Mouse (Mus musculus): ENCODE measurements around the gene Fam3c. TPM values are rescaled to one million over a fixed set of nuclear protein-coding genes. Genes with fewer than 3 reads are reported as not detected.

The Fam3c gene
- polyA plus RNA-seq, 1 experiment = 84.3 TPM

GRCm38 (mm10) chr6:22344443-22344842, 11.6 kb downstream of the Fam3c start:
- H3K4me3 ChIP-seq (ENCODE audit: low read depth, low read length) = no peak overlapping the region
- no peak overlapping the region; the same call in 1 of the 2 replicates for H3K9ac ChIP-seq (ENCODE audit: low read depth, poor library complexity, severe bottlenecking)
- no peaks in the 10 kb centered on the region for H3K27me3 ChIP-seq (ENCODE audit: control insufficient read depth, insufficient read depth, low read length, poor library complexity, severe bottlenecking)
- TF ChIP-seq EP300 (IDR thresholded peaks at IDR 0.05; ENCODE audit: insufficient read depth, low read depth, low read length) (no peak), CTCF (IDR thresholded peaks at IDR 0.05; ENCODE audit: low read depth, low read length) (no peak), POLR2A (IDR thresholded peaks at IDR 0.05; ENCODE audit: insufficient read depth, low read length) (no peak)
- no peaks in the 10 kb centered on the region for H3K9me3 ChIP-seq (replicated peaks; ENCODE audit: control insufficient read depth, insufficient read depth, low read length, poor library complexity, severe bottlenecking)
- no peak overlapping the region for H3K27ac ChIP-seq (ENCODE audit: insufficient read depth, low read length)
- H3K4me1 ChIP-seq (ENCODE audit: control insufficient read depth, insufficient read depth, low read length) = peaks cover 5% of the 10 kb centered on the region
- H3K36me3 ChIP-seq (ENCODE audit: control insufficient read depth, insufficient read depth, low read length, poor library complexity, severe bottlenecking) = peaks cover 6% of the 10 kb centered on the region

- H3K27ac ChIP-seq (ENCODE audit: insufficient read depth, low read length) = no peak overlapping the region
- no peak overlapping the region for H3K9ac ChIP-seq (ENCODE audit: low read depth, poor library complexity, severe bottlenecking)
- peaks cover 4% of the 10 kb centered on the region for H3K4me1 ChIP-seq (ENCODE audit: control insufficient read depth, insufficient read depth, low read length)
- no peak overlapping the region for H3K4me3 ChIP-seq (ENCODE audit: low read depth, low read length)
- peaks cover 10% of the 10 kb centered on the region for H3K36me3 ChIP-seq (ENCODE audit: control insufficient read depth, insufficient read depth, low read length, poor library complexity, severe bottlenecking)
- H3K27me3 ChIP-seq (ENCODE audit: control insufficient read depth, insufficient read depth, low read length, poor library complexity, severe bottlenecking) = no peaks in the 10 kb centered on the region
- TF ChIP-seq EP300 (IDR thresholded peaks at IDR 0.05; ENCODE audit: insufficient read depth, low read depth, low read length) (no peak), POLR2A (IDR thresholded peaks at IDR 0.05; ENCODE audit: insufficient read depth, low read length) (no peak), CTCF (IDR thresholded peaks at IDR 0.05; ENCODE audit: low read depth, low read length) (no peak)
- no peaks in the 10 kb centered on the region for H3K9me3 ChIP-seq (replicated peaks; ENCODE audit: control insufficient read depth, insufficient read depth, low read length, poor library complexity, severe bottlenecking)
Measured at GRCm38 (mm10) chr6:22343706-22344105, 12.3 kb downstream of the Fam3c start.

- Histone ChIP-seq H3K4me3 (ENCODE audit: low read depth, low read length) (no peak overlapping the region), H3K9ac (ENCODE audit: low read depth, poor library complexity, severe bottlenecking) (no peak overlapping the region), H3K27ac (ENCODE audit: insufficient read depth, low read length) (no peak overlapping the region), H3K27me3 (ENCODE audit: control insufficient read depth, insufficient read depth, low read length, poor library complexity, severe bottlenecking) (no peaks in the 10 kb centered on the region), H3K4me1 (ENCODE audit: control insufficient read depth, insufficient read depth, low read length) (peaks cover 4% of the 10 kb centered on the region), H3K36me3 (ENCODE audit: control insufficient read depth, insufficient read depth, low read length, poor library complexity, severe bottlenecking) (peaks cover 10% of the 10 kb centered on the region), H3K9me3 (replicated peaks; ENCODE audit: control insufficient read depth, insufficient read depth, low read length, poor library complexity, severe bottlenecking) (no peaks in the 10 kb centered on the region)
- TF ChIP-seq POLR2A (IDR thresholded peaks at IDR 0.05; ENCODE audit: insufficient read depth, low read length) (no peak), EP300 (IDR thresholded peaks at IDR 0.05; ENCODE audit: insufficient read depth, low read depth, low read length) (no peak), CTCF (IDR thresholded peaks at IDR 0.05; ENCODE audit: low read depth, low read length) (no peak)
Measured at GRCm38 (mm10) chr6:22343292-22343691, 12.8 kb downstream of the Fam3c start.

GRCm38 (mm10) chr6:22340779-22341178, 15.3 kb downstream of the Fam3c start:
- no peak for TF ChIP-seq POLR2A (IDR thresholded peaks at IDR 0.05; ENCODE audit: insufficient read depth, low read length)
- H3K27ac ChIP-seq (ENCODE audit: insufficient read depth, low read length) = no peak overlapping the region
- no peaks in the 10 kb centered on the region for H3K9me3 ChIP-seq (replicated peaks; ENCODE audit: control insufficient read depth, insufficient read depth, low read length, poor library complexity, severe bottlenecking)
- peaks cover 12% of the 10 kb centered on the region for H3K36me3 ChIP-seq (ENCODE audit: control insufficient read depth, insufficient read depth, low read length, poor library complexity, severe bottlenecking)
- H3K9ac ChIP-seq (ENCODE audit: low read depth, poor library complexity, severe bottlenecking) = no peak overlapping the region
- H3K27me3 ChIP-seq (ENCODE audit: control insufficient read depth, insufficient read depth, low read length, poor library complexity, severe bottlenecking) = no peaks in the 10 kb centered on the region
- no peak overlapping the region for H3K4me3 ChIP-seq (ENCODE audit: low read depth, low read length)
- peaks cover 2% of the 10 kb centered on the region for H3K4me1 ChIP-seq (ENCODE audit: control insufficient read depth, insufficient read depth, low read length)

GRCm38 (mm10) chr6:22339763-22340542, 16.1 kb downstream of the Fam3c start:
- H3K36me3 ChIP-seq (ENCODE audit: control insufficient read depth, insufficient read depth, low read length, poor library complexity, severe bottlenecking) = peaks cover 12% of the 10 kb centered on the region
- no peak overlapping the region for H3K4me3 ChIP-seq (ENCODE audit: low read depth, low read length)
- no peaks in the 10 kb centered on the region for H3K27me3 ChIP-seq (ENCODE audit: control insufficient read depth, insufficient read depth, low read length, poor library complexity, severe bottlenecking)
- no peak overlapping the region for H3K27ac ChIP-seq (ENCODE audit: insufficient read depth, low read length)
- H3K9me3 ChIP-seq (replicated peaks; ENCODE audit: control insufficient read depth, insufficient read depth, low read length, poor library complexity, severe bottlenecking) = no peaks in the 10 kb centered on the region
- TF ChIP-seq EP300 (IDR thresholded peaks at IDR 0.05; ENCODE audit: insufficient read depth, low read depth, low read length) = no peak
- TF ChIP-seq CTCF (IDR thresholded peaks at IDR 0.05; ENCODE audit: low read depth, low read length) = no peak
- no peak for TF ChIP-seq POLR2A (IDR thresholded peaks at IDR 0.05; ENCODE audit: insufficient read depth, low read length)
- H3K4me1 ChIP-seq (ENCODE audit: control insufficient read depth, insufficient read depth, low read length) = peaks cover 2% of the 10 kb centered on the region
- H3K9ac ChIP-seq (ENCODE audit: low read depth, poor library complexity, severe bottlenecking) = no peak overlapping the region

GRCm38 (mm10) chr6:22332548-22332947, 23.5 kb downstream of the Fam3c start:
- TF ChIP-seq CTCF (IDR thresholded peaks at IDR 0.05; ENCODE audit: low read depth, low read length) (no peak), POLR2A (IDR thresholded peaks at IDR 0.05; ENCODE audit: insufficient read depth, low read length) (no peak), EP300 (IDR thresholded peaks at IDR 0.05; ENCODE audit: insufficient read depth, low read depth, low read length) (no peak)

More at GRCm38 (mm10) chr6:22332548-22332947, 23.5 kb downstream of the Fam3c start:
- no peaks in the 10 kb centered on the region for H3K27me3 ChIP-seq (ENCODE audit: control insufficient read depth, insufficient read depth, low read length, poor library complexity, severe bottlenecking)
- H3K4me3 ChIP-seq (ENCODE audit: low read depth, low read length) = no peak overlapping the region
- H3K27ac ChIP-seq (ENCODE audit: insufficient read depth, low read length) = no peak overlapping the region
- no peak overlapping the region for H3K9ac ChIP-seq (ENCODE audit: low read depth, poor library complexity, severe bottlenecking)
- H3K36me3 ChIP-seq (ENCODE audit: control insufficient read depth, insufficient read depth, low read length, poor library complexity, severe bottlenecking) = peaks cover 13% of the 10 kb centered on the region
- H3K9me3 ChIP-seq (replicated peaks; ENCODE audit: control insufficient read depth, insufficient read depth, low read length, poor library complexity, severe bottlenecking) = no peaks in the 10 kb centered on the region
- H3K4me1 ChIP-seq (ENCODE audit: control insufficient read depth, insufficient read depth, low read length) = no peaks in the 10 kb centered on the region
